Mouse (Mus musculus): ENCODE measurements around the gene Capn7. TPM values are rescaled to one million over a fixed set of nuclear protein-coding genes. Genes with fewer than 3 reads are reported as not detected.
A peak's percentile ranks its signal among the peaks of the same experiment; 100 is the strongest.

Capn7 gene
- polyA plus RNA-seq, 1 experiment = 37.5 TPM

DNA sequence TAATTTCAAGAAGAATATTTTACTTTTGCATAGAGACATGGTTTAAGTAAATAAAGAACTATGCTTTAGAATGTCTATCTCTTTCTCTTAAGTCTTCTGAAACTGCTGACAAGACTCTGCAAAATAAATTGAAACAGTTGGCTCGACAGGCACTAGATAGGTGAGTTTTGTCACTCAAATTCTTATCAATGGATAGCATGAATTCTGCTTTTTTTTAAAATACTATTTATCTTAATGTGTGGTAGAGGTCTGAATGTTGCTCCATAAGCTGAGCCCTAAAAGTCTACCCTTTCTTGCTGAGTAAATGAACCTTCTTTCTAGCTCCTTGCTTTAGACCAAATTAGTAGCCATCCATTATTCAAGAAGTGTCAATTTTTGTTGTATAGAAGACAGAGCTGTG, 8.9 kb downstream of the Capn7 start:
- TF ChIP-seq POLR2A (IDR thresholded peaks at IDR 0.05; ENCODE audit: borderline replicate concordance, low read depth, low read length) = no peak
- no peak for TF ChIP-seq CTCF (IDR thresholded peaks at IDR 0.05; ENCODE audit: low read depth, low read length)
- H3K4me3 ChIP-seq (ENCODE audit: insufficient read depth, low read length) = no peak overlapping the region
- H3K27ac ChIP-seq (ENCODE audit: insufficient read depth, low read depth, low read length) = no peak overlapping the region
- H3K4me1 ChIP-seq (ENCODE audit: control insufficient read depth, insufficient read depth, low read length) = no peaks in the 10 kb centered on the region

DNA sequence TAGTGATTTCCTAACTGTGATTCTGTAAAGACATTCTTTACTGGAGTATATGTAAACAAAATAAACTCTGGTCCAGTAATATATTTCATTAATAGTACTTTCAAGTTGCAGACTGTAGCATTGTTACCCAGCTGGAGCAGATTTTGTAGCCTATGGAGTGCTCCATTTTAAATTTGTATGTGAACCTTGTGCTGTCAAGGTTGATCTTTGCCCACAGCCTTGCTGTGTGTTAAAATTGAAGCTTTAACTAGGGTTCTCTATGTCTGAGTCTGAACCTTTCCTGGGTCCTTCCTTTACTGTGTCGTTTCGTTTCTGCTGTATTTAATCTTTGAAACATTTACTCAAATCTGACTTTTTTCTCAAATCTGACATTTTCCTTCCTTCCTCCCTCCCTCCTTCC, 25.8 kb downstream of the Capn7 start:
- Histone ChIP-seq H3K27ac (ENCODE audit: insufficient read depth, low read depth, low read length) (no peak overlapping the region), H3K4me3 (ENCODE audit: insufficient read depth, low read length) (no peak overlapping the region), H3K4me1 (ENCODE audit: control insufficient read depth, insufficient read depth, low read length) (no peaks in the 10 kb centered on the region)
- TF ChIP-seq POLR2A (IDR thresholded peaks at IDR 0.05; ENCODE audit: borderline replicate concordance, low read depth, low read length) (no peak), CTCF (IDR thresholded peaks at IDR 0.05; ENCODE audit: low read depth, low read length) (no peak)

DNA sequence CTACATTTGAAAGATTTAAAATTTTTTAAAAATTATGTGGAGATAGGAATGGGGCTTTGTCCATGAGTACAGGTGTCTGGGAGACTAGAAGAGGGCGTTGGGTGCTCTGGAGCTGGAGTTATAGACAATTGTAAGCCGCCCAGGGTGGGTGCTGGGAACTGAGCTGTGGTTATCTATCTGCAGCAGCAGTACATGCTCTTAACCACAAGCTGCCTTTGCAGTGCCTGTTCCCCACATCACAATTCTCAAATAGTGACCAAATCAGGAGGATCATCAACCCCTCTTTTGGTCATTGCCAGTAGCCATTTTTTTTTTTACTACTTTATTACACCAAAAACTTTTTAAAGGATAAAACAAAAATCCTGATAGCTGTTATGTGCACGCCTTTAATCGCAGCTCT, 28.2 kb downstream of the Capn7 start:
- no peak overlapping the region for H3K4me3 ChIP-seq (ENCODE audit: insufficient read depth, low read length)
- no peaks in the 10 kb centered on the region for H3K4me1 ChIP-seq (ENCODE audit: control insufficient read depth, insufficient read depth, low read length)
- TF ChIP-seq CTCF (IDR thresholded peaks at IDR 0.05; ENCODE audit: low read depth, low read length) = no peak
- TF ChIP-seq POLR2A (IDR thresholded peaks at IDR 0.05; ENCODE audit: borderline replicate concordance, low read depth, low read length) = no peak
- H3K27ac ChIP-seq (ENCODE audit: insufficient read depth, low read depth, low read length) = no peak overlapping the region

DNA sequence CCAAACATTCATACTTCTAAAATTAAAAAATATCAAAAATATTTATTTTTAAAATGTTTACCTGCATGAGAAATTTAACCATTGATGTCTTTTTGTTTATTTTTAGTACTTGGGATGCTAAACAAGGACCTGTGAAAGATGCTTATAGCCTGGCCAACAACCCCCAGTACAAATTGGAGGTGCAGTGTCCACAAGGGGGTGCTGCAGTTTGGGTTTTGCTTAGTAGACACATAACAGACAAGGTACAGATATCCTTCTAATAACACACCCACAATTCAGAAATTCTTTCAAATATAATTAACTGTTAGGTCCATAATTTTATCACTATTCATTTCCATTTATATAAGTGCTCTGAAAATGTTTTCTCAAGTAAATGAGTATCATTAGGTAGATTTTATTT, 28.9 kb downstream of the Capn7 start:
- Histone ChIP-seq H3K4me3 (ENCODE audit: insufficient read depth, low read length) (no peak overlapping the region), H3K4me1 (ENCODE audit: control insufficient read depth, insufficient read depth, low read length) (no peaks in the 10 kb centered on the region), H3K27ac (ENCODE audit: insufficient read depth, low read depth, low read length) (no peak overlapping the region)
- TF ChIP-seq POLR2A (IDR thresholded peaks at IDR 0.05; ENCODE audit: borderline replicate concordance, low read depth, low read length) (no peak), CTCF (IDR thresholded peaks at IDR 0.05; ENCODE audit: low read depth, low read length) (peak; percentile 37; the same call in 1 of the 2 replicates)

DNA sequence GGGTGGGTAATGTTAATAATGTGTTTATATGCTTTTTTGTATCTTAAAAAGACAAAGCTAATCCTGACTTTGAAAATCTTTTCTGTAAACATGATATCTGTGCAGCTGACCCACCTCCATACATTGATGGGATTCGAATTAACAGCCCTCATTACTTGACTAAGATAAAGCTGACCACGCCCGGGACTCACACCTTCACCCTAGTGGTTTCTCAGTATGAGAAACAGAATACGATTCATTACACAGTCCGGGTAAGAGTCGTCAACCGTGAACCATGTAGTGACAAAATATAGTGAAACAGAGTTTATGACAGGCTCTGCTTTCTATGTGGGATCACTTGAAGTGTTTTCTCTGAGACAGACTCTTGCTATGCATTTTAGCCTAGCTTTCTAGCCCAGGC, 31.5 kb downstream of the Capn7 start:
- TF ChIP-seq CTCF (IDR thresholded peaks at IDR 0.05; ENCODE audit: low read depth, low read length) (no peak), POLR2A (IDR thresholded peaks at IDR 0.05; ENCODE audit: borderline replicate concordance, low read depth, low read length) (no peak)
- peaks cover 4% of the 10 kb centered on the region for H3K4me1 ChIP-seq (ENCODE audit: control insufficient read depth, insufficient read depth, low read length)
- no peak overlapping the region for H3K27ac ChIP-seq (ENCODE audit: insufficient read depth, low read depth, low read length)
- H3K4me3 ChIP-seq (ENCODE audit: insufficient read depth, low read length) = no peak overlapping the region

DNA sequence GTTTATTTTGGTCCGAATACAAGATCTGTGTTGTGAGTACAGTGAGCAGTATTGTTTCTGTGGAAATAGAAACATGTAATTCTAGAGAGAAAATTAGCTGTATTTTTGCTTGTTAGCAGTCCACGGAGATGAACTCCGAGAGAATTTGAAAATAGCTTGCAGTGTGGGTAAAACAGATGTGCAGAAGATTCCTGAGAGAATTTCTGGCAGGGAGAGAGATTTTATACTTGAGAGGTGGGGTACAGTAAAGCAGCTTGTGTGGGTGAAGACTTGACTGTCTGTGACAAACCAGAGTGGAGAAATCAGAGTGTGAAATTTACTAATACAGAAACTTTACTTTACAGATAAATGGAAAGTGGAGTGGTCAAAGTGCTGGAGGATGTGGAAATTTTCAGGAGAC, 32.9 kb downstream of the Capn7 start:
- no peak overlapping the region for H3K4me3 ChIP-seq (ENCODE audit: insufficient read depth, low read length)
- no peak for TF ChIP-seq CTCF (IDR thresholded peaks at IDR 0.05; ENCODE audit: low read depth, low read length)
- TF ChIP-seq POLR2A (IDR thresholded peaks at IDR 0.05; ENCODE audit: borderline replicate concordance, low read depth, low read length) = no peak
- H3K4me1 ChIP-seq (ENCODE audit: control insufficient read depth, insufficient read depth, low read length) = peaks cover 15% of the 10 kb centered on the region
- no peak overlapping the region for H3K27ac ChIP-seq (ENCODE audit: insufficient read depth, low read depth, low read length)

DNA sequence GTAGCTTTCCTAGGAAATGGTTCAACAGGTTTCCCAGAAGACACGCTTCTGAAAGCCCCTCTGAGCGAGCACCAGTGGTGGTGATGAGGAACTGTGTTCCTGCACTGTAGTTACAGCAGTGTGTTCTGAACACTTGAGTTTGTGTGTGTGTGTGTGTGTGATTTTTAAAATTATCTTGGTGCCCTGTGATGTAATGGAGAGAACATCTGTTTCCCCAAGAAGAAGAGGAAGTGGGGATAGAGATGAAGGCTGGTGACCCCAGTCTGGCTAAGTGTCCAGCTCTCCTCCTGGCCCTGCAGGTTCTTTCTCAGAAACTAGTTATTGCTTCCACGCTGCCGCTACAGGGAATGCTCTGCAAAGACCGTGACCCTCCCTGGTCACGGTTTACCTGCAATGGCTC, 38.0 kb downstream of the Capn7 start:
- no peak overlapping the region for H3K4me3 ChIP-seq (ENCODE audit: insufficient read depth, low read length)
- H3K27ac ChIP-seq (ENCODE audit: insufficient read depth, low read depth, low read length) = peak overlapping the region; percentile 45
- peaks cover 40% of the 10 kb centered on the region for H3K4me1 ChIP-seq (ENCODE audit: control insufficient read depth, insufficient read depth, low read length)
- no peak for TF ChIP-seq CTCF (IDR thresholded peaks at IDR 0.05; ENCODE audit: low read depth, low read length)
- TF ChIP-seq POLR2A (IDR thresholded peaks at IDR 0.05; ENCODE audit: borderline replicate concordance, low read depth, low read length) = no peak

DNA sequence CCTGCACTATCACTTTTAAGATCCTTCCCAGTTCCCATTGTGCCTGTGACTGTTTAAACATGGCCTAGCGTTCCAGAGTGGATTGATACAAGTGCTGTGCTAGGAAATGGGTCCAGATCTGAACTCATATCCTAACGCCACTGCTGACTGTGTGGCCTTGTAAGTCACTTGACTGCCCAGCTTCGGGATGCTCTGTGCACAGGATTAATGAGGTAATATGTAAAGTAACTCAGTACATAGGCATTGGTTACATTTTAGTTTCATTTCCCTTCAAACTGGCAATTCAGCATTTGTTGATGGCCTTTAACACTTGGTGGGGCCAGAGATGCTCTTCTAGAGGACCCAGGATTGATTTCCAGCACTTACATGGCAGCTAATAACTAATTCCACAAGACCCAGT, 39.9 kb downstream of the Capn7 start:
- no peak overlapping the region for H3K4me3 ChIP-seq (ENCODE audit: insufficient read depth, low read length)

DNA sequence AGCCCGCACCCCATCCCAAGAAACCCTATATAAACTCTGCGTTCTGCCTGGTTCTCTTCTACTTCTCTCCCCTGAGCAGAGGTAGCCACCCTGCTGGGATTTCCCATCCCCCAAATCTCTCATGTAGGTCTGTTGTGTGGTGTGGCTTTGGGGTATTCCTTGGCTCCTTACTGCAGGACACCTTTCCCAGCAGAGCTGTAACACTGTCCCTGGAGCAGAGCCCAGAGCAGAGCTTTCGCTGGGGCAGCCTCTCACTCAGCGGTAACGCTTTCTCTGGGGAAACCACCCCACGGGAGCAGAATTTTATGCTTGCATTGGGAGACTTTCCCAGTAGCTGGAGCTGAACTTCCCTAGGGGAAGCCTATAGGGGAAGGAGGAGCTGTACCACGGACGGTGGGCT, 45.8 kb downstream of the Capn7 start:
- TF ChIP-seq POLR2A (IDR thresholded peaks at IDR 0.05; ENCODE audit: borderline replicate concordance, low read depth, low read length) (no peak), CTCF (IDR thresholded peaks at IDR 0.05; ENCODE audit: low read depth, low read length) (no peak)
- no peak overlapping the region for H3K27ac ChIP-seq (ENCODE audit: insufficient read depth, low read depth, low read length)
- H3K4me1 ChIP-seq (ENCODE audit: control insufficient read depth, insufficient read depth, low read length) = peaks cover 31% of the 10 kb centered on the region
- no peak overlapping the region for H3K4me3 ChIP-seq (ENCODE audit: insufficient read depth, low read length)

More for the DNA sequence above, 39.9 kb downstream of the Capn7 start:
- Histone ChIP-seq H3K27ac (ENCODE audit: insufficient read depth, low read depth, low read length) (peak overlapping the region; percentile 35), H3K4me1 (ENCODE audit: control insufficient read depth, insufficient read depth, low read length) (peaks cover 42% of the 10 kb centered on the region)
- no peak for TF ChIP-seq POLR2A (IDR thresholded peaks at IDR 0.05; ENCODE audit: borderline replicate concordance, low read depth, low read length)
- TF ChIP-seq CTCF (IDR thresholded peaks at IDR 0.05; ENCODE audit: low read depth, low read length) = no peak

DNA sequence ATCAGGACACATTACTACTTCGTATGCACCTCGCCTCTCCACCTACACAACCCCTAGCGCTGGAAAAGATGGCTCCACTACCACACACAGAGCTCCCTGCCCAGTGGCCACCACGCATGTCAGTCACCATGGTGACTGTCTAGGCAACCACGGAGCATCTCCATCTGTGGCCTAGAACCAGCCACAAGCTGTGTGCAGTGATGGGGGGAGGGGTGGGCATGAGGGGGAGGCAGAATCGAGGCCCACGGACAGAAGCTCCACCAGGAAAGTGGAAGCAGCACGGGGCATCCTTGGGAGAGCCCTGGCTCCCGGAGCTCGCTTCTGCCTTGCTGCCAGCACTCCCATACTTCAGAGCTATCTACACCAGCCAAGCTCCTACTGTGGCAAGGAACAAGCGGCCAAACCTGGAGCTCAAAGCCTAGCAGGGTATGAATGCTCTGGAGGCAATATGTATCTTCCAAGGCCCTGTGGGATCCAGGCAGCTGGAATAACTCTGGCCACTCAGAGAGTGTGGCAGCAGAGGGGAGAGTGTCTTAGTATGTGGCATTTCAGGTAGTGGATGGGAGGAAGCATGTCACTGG, 47.1 kb downstream of the Capn7 start:
- Histone ChIP-seq H3K4me1 (ENCODE audit: control insufficient read depth, insufficient read depth, low read length) (peaks cover 31% of the 10 kb centered on the region), H3K27ac (ENCODE audit: insufficient read depth, low read depth, low read length) (no peak overlapping the region), H3K4me3 (ENCODE audit: insufficient read depth, low read length) (no peak overlapping the region)
- no peak for TF ChIP-seq CTCF (IDR thresholded peaks at IDR 0.05; ENCODE audit: low read depth, low read length)
- TF ChIP-seq POLR2A (IDR thresholded peaks at IDR 0.05; ENCODE audit: borderline replicate concordance, low read depth, low read length) = no peak

Data from bone marrow macrophage, adult 2 months (primary cell).